Comparison of ENCODE assay signal across 7 mouse cellular contexts in the genomic region with DNA sequence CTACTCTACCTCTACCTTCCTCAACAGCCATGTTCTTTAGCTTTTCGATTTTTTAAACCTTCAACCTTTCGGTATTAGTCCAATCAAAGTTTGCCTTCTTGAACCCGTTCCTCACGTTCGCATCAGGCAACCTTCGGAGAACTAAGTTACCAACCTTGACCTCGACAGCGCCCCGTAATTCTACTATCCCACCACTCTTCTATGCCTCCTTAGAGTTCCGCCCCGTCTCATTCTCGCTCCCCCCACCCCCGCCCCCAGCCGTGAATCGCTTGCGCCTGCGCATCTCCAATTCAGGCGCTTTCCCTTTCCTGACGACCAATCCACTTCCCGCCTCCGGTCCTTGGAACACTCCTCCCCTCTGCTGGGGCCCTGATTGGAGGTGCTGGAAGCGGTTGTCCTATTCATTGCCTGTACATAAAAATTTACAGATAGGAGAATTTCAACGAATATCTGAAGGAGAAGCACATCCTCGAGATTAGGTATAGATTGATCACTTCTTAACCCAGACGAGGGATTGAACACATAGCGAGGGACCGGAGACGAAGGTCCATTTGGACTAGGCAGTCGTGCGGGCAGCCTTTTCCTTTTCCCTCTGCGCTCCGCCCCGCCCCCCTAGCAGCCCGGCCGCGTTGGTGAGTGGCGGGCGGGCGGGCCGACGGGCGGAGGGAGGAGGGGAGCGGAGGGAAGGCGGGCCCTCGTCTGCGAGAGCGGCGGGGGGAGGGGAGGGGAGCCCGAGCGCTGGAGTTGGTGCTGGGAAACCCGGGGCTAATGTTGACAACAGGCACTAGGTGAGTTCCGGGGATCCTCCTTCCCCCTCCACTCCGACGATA. TPM values are rescaled to one million over a fixed set of nuclear protein-coding genes. Genes with fewer than 3 reads are reported as not detected.
A peak's percentile ranks its signal among the peaks of the same experiment; 100 is the strongest.
DNase-seq lines count a peak whose midpoint lies in the region; ATAC-seq lines count a peak whose summit lies in the region.

Upf2 (plus strand) TSS at position 704 of the 830 bp plus-strand sequence.

- H3K36me3 ChIP-seq in intestine, embryonic 16.5 days (ENCODE audit: control insufficient read depth, insufficient read depth, low read length), result no peaks in the 10 kb centered on the region
- no peaks in the 10 kb centered on the region for H3K36me3 ChIP-seq in midbrain, embryonic 11.5 days (ENCODE audit: control insufficient read depth, insufficient read depth, low read length)

- peak within 1 kb of the TSS; percentile 56 for H3K4me2 ChIP-seq in intestine, embryonic 16.5 days (ENCODE audit: low read depth, low read length)
- peak within 1 kb of the TSS; percentile 85 for H3K4me2 ChIP-seq in midbrain, embryonic 11.5 days

- H3K27me3 ChIP-seq in intestine, embryonic 16.5 days (replicated peaks; ENCODE audit: control insufficient read depth, insufficient read depth, low read length), result no peaks in the 10 kb centered on the region
- H3K27me3 ChIP-seq in midbrain, embryonic 11.5 days (ENCODE audit: control insufficient read depth, insufficient read depth, low read length), result no peaks in the 10 kb centered on the region

- peak within 1 kb of the TSS; percentile 96 for H3K9ac ChIP-seq in intestine, embryonic 16.5 days (ENCODE audit: low read depth, low read length)
- H3K9ac ChIP-seq in midbrain, embryonic 11.5 days (ENCODE audit: low read length), result peak within 1 kb of the TSS; percentile 88

- H3K27ac ChIP-seq in intestine, embryonic 16.5 days (ENCODE audit: low read length), result peak within 1 kb of the TSS; percentile 87
- H3K27ac ChIP-seq in midbrain, embryonic 11.5 days (ENCODE audit: low read depth, low read length), result peak within 1 kb of the TSS; percentile 75

- peaks cover 6% of the 10 kb centered on the region; the same call in 1 of the 2 replicates for H3K4me1 ChIP-seq in intestine, embryonic 16.5 days (ENCODE audit: control insufficient read depth, insufficient read depth, low read length)
- H3K4me1 ChIP-seq in midbrain, embryonic 11.5 days (ENCODE audit: control insufficient read depth, insufficient read depth, low read length), result peaks cover 7% of the 10 kb centered on the region

- peak; percentile 95 for ATAC-seq in intestine, embryonic 16.5 days
- peak; percentile 96 for ATAC-seq in midbrain, embryonic 11.5 days (ENCODE audit: low FRiP score)

- under 1% methylated on average over 46 of the region's 54 CpGs for WGBS in intestine, embryonic 16.5 days
- WGBS in midbrain, embryonic 11.5 days, result under 1% methylated on average over 44 of the region's 54 CpGs

- DNase-seq in adrenal gland, adult 8-10 months, result peak; percentile 93
- DNase-seq in embryo, embryonic 9.5 days (ENCODE audit: extremely low spot score), result peak; percentile 95
- peak; percentile 92 to 97 for DNase-seq in gastrocnemius, postnatal 4 days (ENCODE audit: low spot score in 2 of 2)
- DNase-seq in left cerebral cortex, postnatal 36 days (ENCODE audit: low spot score in 2 of 2), result peak; percentile 88 to 89
- peak; percentile 98 for DNase-seq in midbrain, embryonic 11.5 days (ENCODE audit: low spot score, missing footprints)
- peak; percentile 98 for DNase-seq in skeletal muscle tissue, adult 2 months (ENCODE audit: low read depth, low spot score)

- intact Hi-C loops in left cerebral cortex, postnatal 36 days (cut with DNase I), result loop anchor here (2.0 to 5.0 kb wide), 2 partner anchors 59 to 106 kb away; partner anchors contain the start of genes Cdc123 and Nudt5

- H3K4me3 ChIP-seq in intestine, embryonic 16.5 days (ENCODE audit: low read length), result peak within 1 kb of the TSS; percentile 98
- peak within 1 kb of the TSS; percentile 90 for H3K4me3 ChIP-seq in midbrain, embryonic 11.5 days (ENCODE audit: low read depth, low read length)

- H3K9me3 ChIP-seq in intestine, embryonic 16.5 days (ENCODE audit: control insufficient read depth, low read length), result no peaks in the 10 kb centered on the region
- H3K9me3 ChIP-seq in midbrain, embryonic 11.5 days (ENCODE audit: control insufficient read depth, low read length), result no peaks in the 10 kb centered on the region

RNA-seq across cellular contexts. Expression of gene Upf2, which starts in this region (rescaled TPM):
- total RNA-seq in adrenal gland, adult 8-10 months (2022), result 10 to 100 TPM; 22.7 to 33.4 (median 28.6) TPM
- total RNA-seq in gastrocnemius, postnatal 4 days (2021), result 10 to 100 TPM; 17.2 to 20.3 TPM
- 7.2 and 7.9 TPM in 2 replicates for polyA plus RNA-seq in intestine, embryonic 16.5 days (2015; fragmentation: Nextera tagmentation; extraction: Ambion mirVana)
- total RNA-seq in left cerebral cortex, postnatal 36 days (2021), result 10 to 100 TPM; 30.1 to 41.9 TPM
- polyA plus RNA-seq in midbrain, embryonic 11.5 days (2014; fragmentation: Nextera tagmentation; extraction: Ambion mirVana), result 13.2 and 14.0 TPM in 2 replicates

Comparison
In these comparisons a context has a peak if more than half of its experiments do, and no peak if none do; other contexts are left out.
1. Peak in every context shown above with its lines: DNase-seq, ATAC-seq, H3K4me3 ChIP-seq and H3K27ac ChIP-seq.